Mouse (Mus musculus) MEL (cell line): ENCODE results near the gene Hoxd8.

ENCODE experiments used
- CTCF ChIP-seq, 3 experiments: IDR thresholded peaks in 2 of 3; conservative IDR thresholded peaks in 1 of 3; 2 replicates each; pipeline ENCODE4 v1.5.1; 2011 to 2012; ENCODE audit warnings: low read length in 3 of 3, low read depth in 2 of 3, mild to moderate bottlenecking in 2 of 3, improper control_type of control experiment in 1 of 3, inconsistent platforms in 1 of 3, mixed read lengths in 1 of 3, moderate library complexity in 1 of 3; ENCODE audit not compliant: control insufficient read depth in 1 of 3, insufficient read depth in 1 of 3, poor library complexity in 1 of 3, severe bottlenecking in 1 of 3
- EP300 ChIP-seq, 2 experiments: IDR thresholded peaks; 2 replicates each; pipeline ENCODE4 v1.6.1; 2011; ENCODE audit warnings: improper control_type of control experiment in 2 of 2, low read length in 2 of 2, low read depth in 1 of 2, mild to moderate bottlenecking in 1 of 2
- MAX ChIP-seq: IDR thresholded peaks from 2 replicates; pipeline ENCODE4 v1.6.1; 2011; ENCODE audit warnings: low read length, improper control_type of control experiment
- NRF1 ChIP-seq: IDR thresholded peaks from 2 replicates; pipeline ENCODE4 v1.6.1; 2014; ENCODE audit warnings: low read depth, mild to moderate bottlenecking, inconsistent platforms, low read length, improper control_type of control experiment, moderate library complexity; ENCODE audit not compliant: poor library complexity, insufficient read depth, severe bottlenecking
- POLR2A ChIP-seq, 2 experiments: IDR thresholded peaks; 2 replicates each; pipeline ENCODE4 v1.6.1; 2011 to 2012; ENCODE audit warnings: low read length in 2 of 2, mild to moderate bottlenecking in 2 of 2, control low read depth in 1 of 2, improper control_type of control experiment in 1 of 2, low read depth in 1 of 2, moderate library complexity in 1 of 2; ENCODE audit not compliant: control insufficient read depth in 1 of 2, insufficient read depth in 1 of 2, poor library complexity in 1 of 2
- POLR2AphosphoS2 ChIP-seq: IDR thresholded peaks from 2 replicates; pipeline ENCODE4 v1.6.1; 2011; ENCODE audit warnings: low read length, improper control_type of control experiment
- RAD21 ChIP-seq: IDR thresholded peaks from 2 replicates; pipeline ENCODE4 v1.6.1; 2011; ENCODE audit warnings: mild to moderate bottlenecking, low read depth, low read length, improper control_type of control experiment
- TAL1 ChIP-seq: IDR thresholded peaks from 2 replicates; pipeline ENCODE4 v1.6.1; 2012; ENCODE audit warnings: mild to moderate bottlenecking, inconsistent platforms, low read length, moderate library complexity, mixed read lengths
- TCF12 ChIP-seq: IDR thresholded peaks from 2 replicates; pipeline ENCODE4 v1.6.1; 2014; ENCODE audit warnings: low read depth, mild to moderate bottlenecking, inconsistent platforms, low read length, improper control_type of control experiment, moderate library complexity
- ZKSCAN1 ChIP-seq: IDR thresholded peaks from 2 replicates; pipeline ENCODE4 v1.6.1; 2012; ENCODE audit warnings: low read depth, mild to moderate bottlenecking, inconsistent platforms, low read length, improper control_type of control experiment, moderate library complexity
- ZNF384 ChIP-seq: IDR thresholded peaks from 2 replicates; pipeline ENCODE4 v1.6.1; 2012; ENCODE audit warnings: low read depth, mild to moderate bottlenecking, inconsistent platforms, low read length, improper control_type of control experiment

DNA sequence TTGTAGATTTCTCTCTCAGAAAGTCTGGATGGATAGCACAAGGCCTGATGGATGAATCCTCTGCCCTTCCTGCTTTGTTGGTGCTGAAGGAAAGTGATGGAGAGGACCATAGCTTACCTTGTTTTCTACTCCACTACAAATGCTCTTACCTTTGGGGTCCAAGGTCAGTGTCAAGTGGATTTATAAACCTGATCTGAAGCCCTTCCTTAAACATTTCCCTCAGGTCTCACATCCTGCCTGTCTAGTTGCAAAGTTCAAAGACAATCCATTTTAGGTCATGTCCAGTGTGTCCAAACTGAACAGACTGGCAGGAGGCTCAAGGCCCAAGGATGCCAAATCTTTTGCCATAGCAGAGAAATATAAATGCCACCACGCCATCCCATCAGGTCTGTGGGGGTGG is 47.4 kb downstream of the Hoxd8 start:
- no peak for TF ChIP-seq POLR2AphosphoS2
- TF ChIP-seq ZKSCAN1, result no peak
- TF ChIP-seq ZNF384, result no peak
- no peak for TF ChIP-seq RAD21
- no peak for TF ChIP-seq CTCF (IDR thresholded peaks at IDR 0.05 in 2 of 3, conservative IDR thresholded peaks at IDR 0.05 in 1 of 3; ENCODE audit: control insufficient read depth in 1 of 3, insufficient read depth in 1 of 3, low read depth in 2 of 3, low read length in 3 of 3, poor library complexity in 1 of 3, severe bottlenecking in 1 of 3)
- no peak for TF ChIP-seq EP300 (IDR thresholded peaks at IDR 0.05; ENCODE audit: low read depth in 1 of 2, low read length in 2 of 2)
- TF ChIP-seq POLR2A (IDR thresholded peaks at IDR 0.05; ENCODE audit: control insufficient read depth in 1 of 2, insufficient read depth in 1 of 2, low read depth in 1 of 2, low read length in 2 of 2, poor library complexity in 1 of 2), result no peak
- TF ChIP-seq MAX, result no peak
- TF ChIP-seq TAL1, result no peak
- TF ChIP-seq NRF1, result no peak
- no peak for TF ChIP-seq TCF12
